Mouse (Mus musculus) frontal cortex, adult (tissue): Measurements from ENCODE around the gene Ofcc1.

Source experiments
- ATAC-seq: cut with Nextera tagmentation; 2 replicates; pipeline ENCODE4 v1.9.2; 2017; ENCODE audit warnings: mild to moderate bottlenecking, moderate library complexity, mixed read lengths; ENCODE audit not compliant: low TSS enrichment

Ofcc1 gene

GRCm38 (mm10) chr13:40361288-40361687, at the start of gene Ofcc1:
Gene Ofcc1, minus strand, starts transcription at chr13:40361450.
- ATAC-seq, result no peak

- ATAC-seq, result no peak
These were observed 28.9 kb upstream of the Ofcc1 start for GRCm38 (mm10) chr13:40390120-40390519.

- no peak for ATAC-seq
These were observed 26.2 kb upstream of the Ofcc1 start for GRCm38 (mm10) chr13:40387446-40387845.

- ATAC-seq, result no peak
These were observed 23.7 kb upstream of the Ofcc1 start for GRCm38 (mm10) chr13:40384962-40385361.

- ATAC-seq, result no peak
These were observed 15.5 kb upstream of the Ofcc1 start for GRCm38 (mm10) chr13:40376773-40377172.

DNA sequence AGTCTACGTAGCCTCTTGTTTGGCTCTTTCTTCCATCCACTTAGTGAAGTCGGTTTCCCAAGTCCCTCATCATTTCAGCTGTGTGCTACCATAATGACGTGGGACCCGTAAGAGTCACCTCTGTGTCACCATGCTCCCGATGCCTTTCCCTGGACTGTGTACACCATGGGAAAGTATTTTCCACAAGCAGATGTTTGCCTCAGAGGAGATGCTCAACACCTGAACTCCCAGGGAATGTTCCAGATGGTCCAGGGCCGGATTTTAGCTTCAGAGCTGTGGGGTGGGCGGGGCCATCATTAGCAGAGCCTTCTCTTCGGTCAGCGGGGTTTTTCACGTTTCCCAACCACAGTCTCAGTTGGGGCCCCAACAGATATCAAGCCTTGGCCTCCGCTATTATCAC, 5.5 kb upstream of the Ofcc1 start:
- ATAC-seq, result no peak

- ATAC-seq, result no peak
These were observed 3.6 kb upstream of the Ofcc1 start for GRCm38 (mm10) chr13:40364855-40365254.

- no peak for ATAC-seq
These were observed 558 bp downstream of the Ofcc1 start for GRCm38 (mm10) chr13:40360692-40361091.

- ATAC-seq, result no peak
These were observed 14.2 kb downstream of the Ofcc1 start for GRCm38 (mm10) chr13:40347045-40347444.

DNA sequence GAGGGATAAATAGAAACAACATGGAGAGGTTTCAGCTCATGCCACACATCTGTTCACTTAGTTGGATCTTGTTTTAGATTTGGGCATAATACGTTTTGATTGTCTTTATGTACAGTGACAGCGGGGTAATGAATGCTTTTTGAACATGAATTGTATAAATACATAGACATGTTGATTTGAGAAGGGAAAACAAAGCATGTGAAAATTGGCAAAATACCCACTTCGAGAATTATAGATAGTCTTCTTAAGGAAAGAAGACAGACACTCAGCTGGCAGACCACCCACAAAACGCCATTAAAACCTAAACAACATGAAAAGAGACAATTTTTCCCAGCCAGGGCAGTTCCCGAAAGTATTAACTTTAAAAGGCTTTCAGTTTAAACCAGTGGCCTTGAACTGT, 37.9 kb downstream of the Ofcc1 start:
- ATAC-seq, result no peak

- no peak for ATAC-seq
These were observed 40.3 kb downstream of the Ofcc1 start for GRCm38 (mm10) chr13:40320814-40321525.

DNA sequence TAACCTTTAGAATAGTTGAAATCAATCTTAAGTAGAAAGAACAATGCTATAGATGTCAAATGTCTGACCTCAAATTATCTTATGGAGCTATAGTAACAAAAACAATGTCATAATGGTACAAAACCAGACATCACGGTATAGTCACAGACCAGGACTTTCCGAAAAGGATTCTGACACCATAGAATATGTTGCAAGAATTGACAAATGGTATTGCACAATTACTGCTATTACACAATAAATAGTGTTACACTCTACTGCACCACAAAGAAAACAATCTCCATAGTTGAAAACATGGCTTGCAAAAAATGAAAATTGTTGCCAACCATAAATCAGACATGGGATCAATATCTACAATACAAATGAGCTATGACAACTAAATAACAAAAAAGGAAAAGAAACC, 43.5 kb downstream of the Ofcc1 start:
- no peak for ATAC-seq

- ATAC-seq, result no peak
These were observed 46.0 kb downstream of the Ofcc1 start for GRCm38 (mm10) chr13:40315158-40315792.

DNA sequence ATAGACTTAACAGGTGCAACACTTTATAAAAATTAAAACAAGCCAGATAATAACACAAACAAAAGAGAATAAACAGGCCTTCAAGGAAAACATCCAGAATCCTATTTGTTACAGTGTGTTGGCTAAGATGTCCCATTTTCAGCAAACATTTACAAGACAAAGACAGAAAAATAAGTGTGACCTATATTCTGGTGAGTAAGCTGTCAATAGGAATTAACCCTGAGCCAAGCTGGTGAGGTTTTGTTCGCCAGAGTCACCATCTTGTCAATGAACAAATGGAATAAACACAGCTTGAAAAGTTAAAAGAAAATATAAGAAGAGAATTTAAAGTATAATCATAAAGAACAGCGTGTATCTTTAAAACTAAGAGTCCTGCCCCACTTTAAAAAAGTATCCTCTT, 68.4 kb downstream of the Ofcc1 start:
- ATAC-seq, result no peak

DNA sequence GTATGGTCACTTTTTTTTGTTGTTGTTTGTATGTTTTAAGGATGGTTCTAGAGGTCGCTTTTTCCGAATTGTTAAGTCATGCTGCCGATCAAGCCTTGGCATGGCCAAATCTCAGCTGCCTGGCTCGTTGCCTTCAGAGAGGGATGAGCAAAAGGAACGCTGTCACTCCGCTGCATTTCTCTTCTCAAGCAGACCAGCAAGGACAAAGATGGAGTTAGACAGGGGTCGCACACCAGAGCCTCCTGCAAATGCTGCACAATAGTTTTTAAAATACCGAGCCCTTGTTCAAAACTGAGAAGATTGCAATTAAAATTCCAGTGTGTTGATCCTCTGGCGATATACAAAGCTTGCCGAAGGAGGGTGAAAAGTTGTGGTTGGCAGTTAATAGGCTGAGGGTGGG, 70.4 kb downstream of the Ofcc1 start:
- no peak for ATAC-seq

DNA sequence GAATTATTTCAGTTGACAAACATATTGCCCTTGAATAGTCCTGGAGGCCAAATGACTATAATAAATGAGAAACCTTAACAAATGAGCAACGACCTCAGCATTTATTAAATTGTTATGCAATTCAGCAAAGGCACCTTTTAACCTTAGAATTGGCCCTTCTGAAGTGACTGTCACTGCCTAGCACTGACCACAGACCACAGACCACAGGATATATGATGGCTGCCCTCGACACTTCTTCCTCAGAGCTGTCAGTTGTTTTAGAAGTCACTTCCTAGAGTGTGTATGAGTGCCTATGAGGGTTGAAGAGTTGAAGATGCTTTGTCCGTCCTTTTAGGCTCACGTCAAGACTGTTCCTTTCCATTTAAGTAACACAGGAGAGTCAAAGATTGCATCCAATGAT, 72.6 kb downstream of the Ofcc1 start:
- no peak for ATAC-seq

DNA sequence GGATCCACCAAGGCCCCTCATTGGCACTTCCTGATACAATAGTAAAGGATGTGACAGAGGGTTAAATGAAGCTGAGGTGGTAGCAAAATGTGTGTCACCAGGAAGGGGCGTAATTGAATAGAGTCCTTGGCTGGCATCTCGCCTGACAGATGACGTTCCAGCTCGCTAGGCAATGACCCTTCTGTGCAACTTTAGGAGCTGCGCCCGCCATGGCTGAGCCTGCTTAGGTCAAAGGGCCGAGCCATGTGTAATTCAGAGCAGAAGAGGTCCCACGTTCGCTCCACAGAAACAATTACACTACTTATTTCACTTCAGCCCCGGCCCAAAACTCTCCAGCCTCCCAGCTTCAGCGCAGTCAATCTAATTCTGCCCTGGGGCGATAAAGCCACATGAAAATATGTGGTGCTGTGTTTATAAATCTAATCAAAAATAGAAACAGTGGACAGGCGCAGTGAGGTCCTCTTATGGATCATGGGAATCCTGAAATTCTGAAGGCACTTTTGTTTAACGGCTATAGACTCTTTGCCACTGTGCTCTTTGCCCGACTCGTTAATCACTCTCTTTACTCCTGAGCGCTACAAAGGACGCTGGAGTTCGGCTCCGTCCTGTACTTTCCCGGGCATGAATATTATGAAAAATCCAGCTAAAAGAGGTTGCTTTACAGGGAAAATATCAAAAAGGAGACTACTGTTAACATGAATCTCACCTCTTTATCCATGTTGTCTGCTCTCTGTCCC, 73.8 kb downstream of the Ofcc1 start:
- no peak for ATAC-seq

GRCm38 (mm10) chr13:40285234-40285791, 75.9 kb downstream of the Ofcc1 start:
- ATAC-seq, result no peak

- ATAC-seq, result no peak
These were observed 80.6 kb downstream of the Ofcc1 start for GRCm38 (mm10) chr13:40280616-40281015.

- ATAC-seq, result no peak
These were observed 93.7 kb downstream of the Ofcc1 start for GRCm38 (mm10) chr13:40267546-40267945.

DNA sequence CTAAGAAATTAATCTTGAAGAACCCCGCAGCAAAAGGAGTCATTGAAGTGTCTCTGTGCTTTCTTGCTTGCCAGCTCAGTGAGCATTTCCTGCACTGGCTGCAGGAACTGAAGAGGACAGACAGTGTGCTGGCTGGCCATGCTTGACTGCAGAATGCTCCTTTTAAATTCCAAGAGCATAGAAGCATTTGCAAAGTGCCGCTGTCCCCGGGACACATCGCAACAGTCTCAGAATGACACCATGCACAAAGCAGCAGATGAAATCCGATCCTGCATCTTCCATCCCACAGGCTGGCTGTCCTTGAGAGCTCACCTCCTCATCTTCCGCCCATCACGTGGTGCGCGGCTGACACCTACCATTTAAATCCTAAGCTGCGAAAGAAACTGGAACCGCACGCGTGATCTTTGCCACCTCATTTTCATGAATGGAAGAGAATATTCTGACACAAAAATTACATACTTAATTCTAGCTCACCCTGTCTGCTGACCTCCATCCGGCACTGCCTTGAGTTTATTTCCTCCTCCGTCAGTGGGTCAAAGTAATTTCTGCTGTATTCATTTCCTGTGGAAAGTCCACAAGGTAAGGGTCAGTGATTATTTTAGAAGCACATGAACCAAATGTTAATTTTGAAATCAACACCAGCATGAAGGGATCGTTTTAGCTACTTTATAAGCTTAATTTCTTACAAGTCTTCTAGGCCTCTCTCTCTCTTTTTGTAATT, 98.0 kb downstream of the Ofcc1 start:
- no peak for ATAC-seq

DNA sequence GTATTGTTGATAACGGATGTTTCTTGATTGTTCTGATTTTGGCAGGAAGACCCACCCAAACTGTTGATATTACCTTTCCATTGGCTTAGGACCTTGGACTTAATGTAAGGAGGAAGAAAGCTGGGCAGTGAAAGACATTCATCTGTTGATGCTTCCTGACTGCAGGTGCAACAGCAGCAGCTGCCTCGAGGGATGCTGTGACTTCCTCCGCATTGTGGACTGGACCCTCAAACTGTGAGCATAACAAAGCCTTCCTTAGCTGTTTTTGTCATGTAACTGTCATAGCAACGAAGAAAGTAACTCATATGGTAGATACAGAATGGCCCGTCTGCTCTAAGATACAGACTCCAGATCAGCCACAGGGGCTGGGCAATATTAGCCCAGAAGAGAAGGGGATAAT, 102.5 kb downstream of the Ofcc1 start:
- no peak for ATAC-seq
